Mouse (Mus musculus) c-Kit-positive CD71-negative TER-119-negative erythroid progenitor cells, embryonic 14.5 days (primary cell): Measurements from ENCODE around the gene Ubac2.
A peak's percentile ranks its signal among the peaks of the same experiment; 100 is the strongest.

Experiments
- DNase-seq: peaks from one replicate; pipeline ENCODE4 v3.0.0-alpha.2; 2013; ENCODE audit warnings: low read depth

The Ubac2 gene

DNA sequence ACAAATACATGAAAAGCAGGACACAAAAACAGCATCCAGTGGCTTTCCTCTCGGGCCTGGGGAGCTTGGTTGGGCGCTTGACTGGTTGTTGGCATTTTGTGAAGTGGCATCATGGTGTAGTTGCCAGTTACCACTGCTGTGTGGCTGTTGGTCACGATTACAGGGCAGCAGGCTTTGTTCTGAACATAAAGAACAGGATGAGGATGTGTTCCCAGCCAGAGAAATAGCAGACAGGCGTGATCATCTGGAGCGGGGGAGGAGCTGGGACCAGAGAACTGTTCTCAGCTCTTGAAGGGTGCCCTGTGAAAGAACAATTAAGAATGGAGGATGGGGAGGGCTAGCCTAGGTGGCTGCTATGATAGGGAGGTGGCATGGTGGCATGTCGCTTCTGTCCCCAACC lies 48.5 kb downstream of the Ubac2 start:
- DNase-seq: no peak

DNA sequence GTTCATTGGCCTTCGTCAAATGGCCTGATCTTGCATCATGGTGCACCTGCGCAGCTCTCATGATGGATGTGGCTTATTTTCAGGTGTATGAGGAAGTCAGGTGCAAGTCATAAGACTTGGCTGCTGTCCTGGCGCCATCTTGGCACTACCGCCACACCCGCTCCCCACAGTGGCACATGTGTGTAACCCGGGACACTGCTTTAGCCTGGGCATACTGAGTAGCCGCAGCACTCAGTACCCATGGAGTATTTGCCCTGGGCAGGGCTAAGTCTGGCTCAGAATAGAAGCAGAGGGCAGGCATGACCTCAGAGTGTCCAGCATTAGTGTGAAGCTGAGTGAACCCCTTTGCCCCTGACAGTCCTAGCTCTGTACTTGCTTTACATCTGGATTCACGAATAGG lies 49.0 kb downstream of the Ubac2 start:
- DNase-seq: no peak

DNA sequence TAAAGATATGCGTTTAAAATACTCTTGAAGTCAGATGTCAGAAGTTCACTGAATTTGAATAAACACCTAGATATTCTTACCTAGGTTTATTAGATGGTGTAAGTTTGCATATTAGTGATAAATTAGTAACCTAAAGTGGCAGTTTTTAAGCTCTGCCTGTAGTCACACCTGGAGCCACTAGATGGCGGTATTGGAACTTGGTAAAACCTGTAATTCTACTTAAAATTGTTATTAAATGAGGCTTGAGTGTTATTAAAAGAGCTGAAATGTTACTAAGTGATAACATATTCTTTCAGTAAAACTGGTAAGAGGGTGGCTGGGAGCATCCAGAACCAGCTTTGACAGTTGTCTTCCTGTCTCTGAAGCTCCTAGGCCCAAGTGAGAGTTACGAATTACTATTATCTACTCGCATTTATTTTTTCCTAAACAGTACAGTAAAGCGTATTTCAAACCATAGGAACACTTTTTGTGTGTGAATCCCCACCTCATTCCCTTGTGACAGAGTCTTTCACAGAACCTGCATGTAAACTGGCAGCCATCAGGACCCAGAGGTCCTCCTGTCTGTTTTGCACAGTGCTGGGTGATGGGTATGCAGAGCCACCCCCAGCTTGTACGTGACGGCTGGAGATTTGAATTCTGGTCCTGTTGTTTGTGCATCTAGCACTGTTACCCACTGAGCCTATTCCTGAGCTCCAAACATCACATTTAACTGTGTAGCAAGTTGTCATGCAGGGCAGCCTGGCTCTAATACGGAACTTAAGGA lies 50.1 kb downstream of the Ubac2 start:
- DNase-seq: peak; percentile 74

DNA sequence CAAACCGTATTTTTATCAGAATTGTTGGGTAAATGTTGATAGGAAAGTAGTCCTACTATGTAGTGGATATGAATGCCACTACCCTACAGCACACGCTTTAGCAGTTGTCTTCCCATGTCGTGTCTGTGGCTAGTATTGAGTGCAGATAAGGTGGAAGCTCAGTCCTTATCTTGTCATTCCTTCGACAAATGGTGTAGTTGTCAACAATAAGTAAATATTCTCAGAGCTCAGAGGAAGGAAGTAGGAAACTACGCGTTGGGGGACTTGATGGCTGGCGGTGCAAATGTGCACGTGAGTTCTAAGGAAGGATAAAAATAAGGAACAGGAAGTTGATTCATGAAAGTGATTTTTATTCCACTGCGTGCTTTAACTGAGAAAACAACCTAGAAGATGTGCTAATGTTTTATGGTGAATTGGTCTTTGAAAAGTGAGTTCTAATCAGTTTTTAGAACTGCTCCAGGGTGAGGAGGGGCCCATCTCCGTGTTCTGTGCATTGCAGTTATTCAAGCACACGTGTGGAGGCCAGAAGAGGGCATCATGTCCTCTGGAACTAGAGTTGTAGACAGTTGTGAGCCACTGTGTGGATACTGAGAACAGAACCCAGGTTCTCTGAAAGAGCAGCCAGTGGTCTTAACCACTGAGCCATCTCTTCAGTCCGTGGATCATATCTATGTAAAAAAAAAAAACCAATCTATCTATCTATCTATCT lies 51.0 kb downstream of the Ubac2 start:
- peak; percentile 48 for DNase-seq

DNA sequence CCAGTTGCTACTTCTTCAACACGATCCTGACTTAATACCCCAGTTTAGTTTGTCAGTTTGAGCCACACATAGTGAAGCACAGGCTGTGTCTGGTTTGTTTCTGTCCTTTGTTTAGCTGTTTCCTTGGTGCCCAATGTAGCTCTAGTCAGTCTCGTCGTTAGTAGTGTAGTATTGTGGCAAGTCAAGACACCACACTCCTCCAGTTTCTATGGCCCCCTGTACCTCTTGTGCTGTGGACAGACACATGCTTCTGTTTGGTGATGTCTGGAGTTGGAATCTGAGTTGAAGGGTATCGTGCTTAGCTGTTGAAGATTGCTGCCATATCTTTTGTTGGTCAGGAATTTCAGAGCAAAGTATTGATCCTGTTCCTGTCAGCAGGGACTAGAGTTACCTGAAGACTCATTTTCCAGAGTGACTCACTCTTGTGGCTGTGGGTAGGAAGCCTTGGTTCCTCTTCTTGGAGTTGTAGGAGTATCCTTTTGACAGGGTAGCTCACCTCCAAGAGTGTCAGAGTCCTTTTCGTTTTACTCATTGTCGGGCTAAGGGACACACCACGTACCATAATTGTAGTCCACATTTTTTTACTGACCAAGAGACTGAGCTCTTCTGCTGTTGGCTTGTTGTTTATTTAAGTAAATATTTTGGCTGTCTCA lies 52.4 kb downstream of the Ubac2 start:
- no peak for DNase-seq

DNA sequence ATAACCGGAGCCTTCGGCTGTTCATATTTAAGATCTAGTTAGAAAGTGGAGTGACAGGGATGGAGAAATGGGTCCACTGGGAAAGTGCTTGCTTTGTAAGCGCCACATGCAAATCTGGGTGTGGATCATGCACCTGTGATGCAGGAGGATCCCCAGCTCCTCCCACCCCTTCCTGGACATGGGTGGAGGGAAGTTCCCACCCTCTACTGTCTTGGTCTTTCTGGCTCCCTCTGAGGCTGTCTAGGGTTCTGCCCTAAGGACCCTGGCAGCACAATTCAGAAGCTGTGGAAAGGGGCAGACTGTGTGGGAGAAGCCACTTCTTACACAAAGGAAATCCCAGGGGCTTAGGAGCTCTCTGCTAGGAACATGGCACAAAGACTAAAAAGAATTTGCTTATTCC lies 53.2 kb downstream of the Ubac2 start:
- DNase-seq: no peak

DNA sequence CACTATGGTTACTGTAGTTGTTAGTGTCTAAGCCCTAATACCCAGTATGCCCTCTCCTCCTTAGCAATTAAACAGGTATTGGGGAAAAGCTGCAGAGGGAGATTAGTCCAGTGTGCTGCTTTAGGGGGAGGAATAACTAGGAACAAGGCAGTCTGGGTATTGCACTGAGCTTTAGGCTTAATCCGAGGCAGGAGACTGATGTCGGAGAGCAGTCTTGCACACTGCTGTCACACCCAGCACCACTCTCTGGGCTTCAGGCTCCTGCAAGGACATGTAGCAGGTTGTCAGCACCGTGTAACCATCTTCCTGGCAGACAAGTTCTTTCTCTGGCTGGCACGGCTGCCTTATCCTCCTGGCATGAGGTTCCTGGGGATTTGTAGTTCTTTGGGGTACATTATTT lies 53.8 kb downstream of the Ubac2 start:
- DNase-seq: no peak

DNA sequence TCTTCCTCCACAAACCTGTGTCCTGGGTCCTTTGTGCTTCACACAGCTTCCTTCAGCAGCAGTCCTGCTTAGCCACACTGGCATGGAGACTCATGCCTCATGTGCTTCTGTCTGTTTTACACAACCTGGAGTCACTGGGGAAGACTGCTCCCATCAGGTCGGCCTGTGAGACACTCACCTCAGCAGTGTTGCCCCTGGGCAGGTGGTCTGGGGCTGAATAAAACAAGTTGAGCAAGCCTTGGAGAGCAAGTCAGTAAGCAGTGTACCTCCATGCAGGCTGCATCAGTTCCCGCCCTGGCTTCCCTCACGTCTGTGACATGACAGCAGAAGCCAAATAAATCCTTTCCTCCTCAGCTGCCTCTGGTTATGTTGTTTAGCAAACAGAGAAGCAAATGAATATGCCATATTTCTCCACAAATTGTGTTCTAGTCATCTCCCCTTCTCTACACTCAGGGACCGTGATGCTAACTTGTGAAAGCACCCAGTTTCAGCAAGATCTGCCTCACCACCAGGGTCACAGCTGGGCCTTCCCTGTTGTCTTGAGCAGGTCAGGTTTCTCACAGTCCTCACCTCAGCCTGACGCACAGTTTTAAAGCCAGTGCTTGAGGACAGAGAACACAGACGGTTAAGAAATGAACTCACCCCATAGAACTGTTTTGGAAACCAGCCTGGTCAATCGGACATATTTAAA lies 55.6 kb downstream of the Ubac2 start:
- DNase-seq: no peak

DNA sequence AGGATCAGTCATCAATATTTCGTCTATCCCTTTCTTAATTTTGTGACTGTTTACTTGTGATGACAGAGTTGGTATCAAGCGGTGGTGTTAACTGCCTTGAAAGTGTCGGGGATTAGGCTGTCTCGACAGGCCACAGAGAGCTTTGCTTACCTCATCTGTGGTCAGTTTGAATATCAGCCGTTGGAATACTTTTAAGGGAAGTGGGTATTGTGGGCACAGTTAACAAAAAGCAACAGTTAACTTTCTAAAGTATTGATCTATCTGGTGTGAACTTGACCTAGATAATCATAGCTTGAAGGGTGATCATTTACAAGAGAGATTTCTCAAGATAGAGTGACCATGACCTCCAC lies 56.2 kb downstream of the Ubac2 start:
- no peak for DNase-seq

DNA sequence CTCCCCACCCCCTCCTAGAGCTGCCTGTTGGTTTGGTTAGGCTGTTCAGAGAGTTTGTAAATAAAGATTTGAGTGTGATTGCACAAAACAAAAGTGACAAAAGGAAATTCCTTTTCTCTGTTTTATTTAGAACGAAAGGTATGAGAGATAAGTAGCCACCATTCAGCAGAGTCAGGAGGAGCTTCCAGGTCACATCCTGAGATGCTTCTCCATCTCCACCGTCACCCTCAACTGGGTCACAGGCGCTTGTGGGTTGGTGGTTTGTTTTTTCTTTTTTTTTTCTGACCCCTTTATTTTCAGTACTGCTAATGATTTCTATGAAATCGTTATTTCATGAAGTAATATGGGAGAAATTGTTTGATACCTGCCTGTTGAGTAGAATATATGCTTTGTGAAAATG lies 57.9 kb downstream of the Ubac2 start:
- DNase-seq: no peak

DNA sequence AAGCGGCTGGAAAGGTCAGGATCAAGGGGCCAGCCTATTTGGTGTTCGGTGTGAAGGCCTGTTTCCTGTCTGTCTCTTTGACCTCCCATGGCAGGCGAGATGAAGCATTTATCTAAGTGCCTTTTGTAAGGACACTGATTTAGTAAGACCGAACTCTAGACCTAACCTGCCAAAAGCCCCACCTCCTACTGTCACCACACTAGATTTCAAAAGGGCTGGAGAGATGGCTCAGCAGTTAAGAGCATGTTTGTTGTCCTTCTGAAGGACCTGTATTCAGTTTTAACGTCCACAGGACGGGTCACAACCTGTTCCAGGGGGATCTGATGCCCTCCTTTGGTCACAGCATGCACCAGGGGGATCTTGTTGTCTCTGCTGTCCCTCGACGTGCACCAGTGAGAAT lies 58.4 kb downstream of the Ubac2 start:
- DNase-seq: no peak

DNA sequence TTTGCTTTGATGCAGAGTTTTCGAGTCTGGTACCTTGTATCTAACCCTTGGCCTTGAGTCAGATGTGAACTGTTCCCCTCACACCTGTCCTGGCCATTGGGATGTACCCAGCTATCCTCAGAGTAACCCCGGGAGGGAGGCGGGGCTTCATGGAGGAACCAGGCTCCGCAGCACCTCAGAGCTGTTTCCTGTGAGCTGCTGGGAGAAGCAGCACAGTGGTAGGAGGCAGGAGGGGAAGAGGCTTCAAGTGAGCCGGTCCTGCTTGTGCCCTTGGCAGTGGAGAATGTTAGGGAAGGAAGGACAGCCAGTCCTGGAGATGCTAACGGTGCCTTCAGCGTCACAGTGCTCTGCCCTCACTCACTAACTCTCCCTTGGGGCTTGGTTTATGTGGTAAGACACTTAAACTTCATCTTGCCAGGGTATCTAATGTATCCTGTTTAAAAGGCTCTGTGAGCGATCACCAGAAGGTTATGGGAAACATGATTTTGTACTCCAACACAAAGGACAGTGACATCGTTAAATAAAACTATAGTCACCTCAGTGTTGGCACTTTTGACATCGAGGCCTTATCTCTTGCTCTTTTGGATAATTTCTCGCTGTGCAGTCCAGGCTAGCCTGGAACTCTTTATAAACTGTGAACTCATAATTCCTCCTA lies 59.3 kb downstream of the Ubac2 start:
- no peak for DNase-seq

DNA sequence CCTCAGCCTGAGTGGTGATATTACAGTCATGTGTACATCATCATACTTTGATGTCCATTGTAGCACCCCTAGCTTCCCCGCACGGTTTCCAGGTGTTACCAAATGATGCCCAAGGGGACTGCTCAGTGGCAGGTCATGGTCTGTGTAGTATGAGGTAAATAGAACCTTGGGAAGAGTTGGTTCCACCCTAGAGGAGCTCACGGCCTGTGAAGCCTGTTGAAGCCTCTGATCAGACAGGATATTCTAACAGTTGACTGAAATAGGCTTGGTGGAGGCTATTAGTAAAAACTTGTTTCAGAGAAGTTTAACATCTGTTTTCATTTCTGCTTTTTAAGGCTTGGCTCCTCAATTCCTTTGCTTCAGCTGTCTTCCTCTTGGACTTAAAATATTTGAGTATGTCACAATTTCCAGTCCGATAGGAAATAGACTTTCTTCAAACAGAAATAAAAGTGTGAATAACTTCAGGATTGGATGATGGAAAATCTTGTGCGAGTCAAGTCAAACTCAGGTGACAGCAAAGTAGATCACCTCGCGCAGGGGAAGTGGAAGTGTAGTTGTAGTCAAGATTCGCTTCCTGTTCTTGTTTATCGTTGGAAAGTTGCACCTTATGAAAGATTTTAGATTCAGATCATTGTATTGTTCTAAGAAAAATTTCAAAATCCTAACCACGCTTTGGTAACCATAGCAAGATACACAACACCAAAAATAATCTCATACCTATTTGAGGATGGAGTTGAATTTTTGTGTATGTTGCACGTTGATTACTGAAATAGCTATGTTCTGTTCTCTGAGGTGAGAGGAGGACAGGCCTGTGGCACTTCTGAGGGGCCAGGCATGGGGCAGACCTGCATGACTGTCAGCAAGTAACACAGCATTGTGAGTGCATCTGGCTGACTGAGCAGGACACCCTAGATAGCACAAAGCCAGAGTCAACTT lies 60.1 kb downstream of the Ubac2 start:
- no peak for DNase-seq

DNA sequence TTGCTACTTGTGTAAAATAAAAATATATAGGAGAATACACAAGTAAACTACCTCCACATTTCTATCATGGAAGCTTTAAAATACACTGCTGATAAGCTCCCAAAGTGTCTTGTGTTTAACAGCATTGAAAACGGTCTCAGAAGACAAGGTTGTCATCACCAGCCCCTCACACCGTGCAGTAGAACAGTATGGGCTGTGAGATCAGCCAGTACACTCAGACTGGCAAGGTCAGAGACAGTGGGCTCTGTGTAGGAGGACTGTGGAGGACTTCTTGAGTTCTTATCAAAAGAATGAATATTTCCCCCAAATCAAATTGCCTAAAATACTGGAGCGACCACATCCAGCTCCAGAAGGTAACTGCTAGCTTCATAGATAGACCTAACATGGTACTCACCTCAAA lies 61.2 kb downstream of the Ubac2 start:
- DNase-seq: no peak

DNA sequence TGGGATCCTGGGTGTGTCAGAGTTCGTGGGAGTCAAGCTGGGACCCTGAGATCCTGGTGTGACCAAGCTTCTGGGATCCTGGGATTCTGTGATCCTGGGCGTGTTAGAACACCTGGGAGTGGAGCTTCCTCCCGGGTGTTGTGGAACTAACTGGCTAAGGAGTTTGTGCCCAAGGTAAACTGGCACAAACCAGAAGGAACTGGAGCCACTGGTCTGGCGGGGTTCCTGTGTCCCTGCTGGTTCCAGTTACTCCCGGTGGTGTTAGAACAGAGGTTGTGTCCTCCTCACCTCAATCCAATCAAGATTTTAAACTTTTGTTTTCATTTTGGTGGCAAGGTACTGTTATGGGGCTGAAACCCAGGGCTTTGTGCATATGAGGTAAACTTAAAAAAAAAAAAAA lies 67.7 kb downstream of the Ubac2 start:
- DNase-seq: no peak

DNA sequence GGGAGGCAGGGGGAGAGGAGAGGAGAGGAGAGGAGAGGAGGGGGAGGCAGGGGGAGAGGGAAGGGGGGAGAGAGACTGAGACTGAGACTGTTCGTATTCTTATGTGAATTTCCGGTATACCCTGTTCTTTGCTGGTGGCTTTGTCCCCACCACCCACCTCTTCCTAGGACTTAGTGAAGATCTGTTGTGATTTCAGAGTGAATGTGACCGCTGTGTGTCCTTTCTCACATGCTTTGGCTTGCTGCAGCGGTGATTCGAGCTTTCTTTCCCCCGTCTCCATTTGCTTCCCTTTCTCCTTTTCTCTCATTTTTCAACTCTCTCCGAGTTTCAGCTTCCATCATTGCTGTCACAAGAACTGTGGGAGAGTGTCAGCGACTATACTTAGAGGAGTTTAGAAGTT lies 68.3 kb downstream of the Ubac2 start:
- no peak for DNase-seq

DNA sequence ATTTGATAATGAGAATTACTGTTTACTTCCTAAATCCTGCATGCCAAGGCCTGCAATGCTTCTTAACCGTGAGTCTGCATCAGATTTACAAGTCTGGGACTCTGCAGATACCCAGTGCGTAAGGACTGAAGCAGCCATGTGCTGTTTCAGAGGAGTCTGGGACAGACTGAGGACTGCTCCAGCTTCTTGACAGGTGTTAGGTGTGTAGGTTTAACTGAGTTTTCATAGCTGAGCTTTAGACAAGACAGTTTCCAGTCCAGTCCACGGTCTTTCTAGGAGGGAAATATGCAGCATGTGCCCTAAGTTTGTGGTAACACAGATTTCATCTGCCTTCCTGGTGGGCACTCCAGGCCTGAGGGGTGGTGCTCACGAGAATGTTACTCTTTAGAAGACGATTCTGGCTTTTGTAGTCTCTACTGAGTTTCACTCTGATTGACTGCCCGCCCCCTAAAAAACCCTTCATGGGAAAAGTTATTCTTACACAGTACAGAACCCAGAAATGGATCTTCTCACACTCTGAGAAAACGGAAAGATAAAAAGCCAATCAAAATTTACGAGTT lies 68.9 kb downstream of the Ubac2 start:
- DNase-seq: no peak

DNA sequence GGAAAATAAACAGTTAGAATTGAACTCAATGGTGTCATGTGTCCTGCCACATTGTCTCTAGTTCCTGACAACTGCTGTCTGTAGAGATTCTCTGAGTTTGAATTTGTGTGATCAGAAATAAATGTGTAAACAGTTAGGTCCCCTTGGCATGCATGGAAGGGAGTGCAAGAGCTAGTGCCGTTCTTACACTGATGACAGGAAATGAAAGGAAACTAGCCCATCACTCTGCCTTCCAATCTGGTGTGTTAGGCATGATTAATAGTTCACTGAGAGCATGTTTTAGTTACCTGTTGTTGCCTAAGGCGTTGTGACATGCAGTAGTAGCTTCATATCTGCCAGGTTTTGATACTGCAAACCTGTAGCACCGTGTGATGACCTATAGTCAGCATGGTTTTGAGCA lies 69.5 kb downstream of the Ubac2 start:
- DNase-seq: no peak

DNA sequence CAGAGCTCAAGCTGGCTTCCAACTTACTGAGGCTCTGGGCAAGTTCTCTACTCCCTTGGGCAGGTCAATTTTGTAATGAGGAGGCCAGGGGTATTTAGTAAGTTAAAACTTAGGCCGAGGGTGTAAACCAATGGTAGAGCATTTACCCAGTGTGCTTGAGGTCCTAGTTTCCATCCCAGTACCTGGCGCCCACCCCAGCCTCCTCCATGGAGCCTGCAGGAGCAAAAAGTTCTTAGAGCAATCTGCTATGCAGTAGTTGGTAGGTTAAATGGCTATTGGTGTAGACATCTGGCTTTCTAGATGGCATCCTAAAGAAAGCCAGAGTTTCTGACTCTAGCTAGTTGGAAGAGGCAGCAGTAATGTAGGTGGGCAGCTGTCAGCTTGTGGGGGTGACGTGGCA lies 71.0 kb downstream of the Ubac2 start:
- no peak for DNase-seq

DNA sequence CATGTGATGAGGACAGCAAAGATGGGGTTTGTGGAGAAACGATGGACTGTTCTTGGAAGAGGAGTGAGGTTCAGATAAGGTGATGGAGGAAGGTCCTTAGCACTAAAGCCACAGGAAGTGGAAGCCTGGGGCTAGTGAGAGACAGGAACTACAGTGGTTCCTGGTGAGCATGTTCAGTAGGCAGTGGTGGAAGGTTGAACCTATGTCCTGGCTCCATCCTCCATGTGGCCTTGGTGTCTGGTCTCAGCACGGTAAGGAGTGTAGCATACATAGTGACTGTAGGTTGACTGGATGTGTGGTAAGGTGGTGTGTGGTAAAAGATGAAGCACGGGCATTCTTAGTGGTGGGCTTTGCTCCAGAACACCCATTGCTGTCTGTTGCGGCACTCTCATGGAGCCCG lies 71.5 kb downstream of the Ubac2 start:
- no peak for DNase-seq
